Mouse (Mus musculus) v-Abl transformed pro-B cells (cell line): ENCODE results near the gene Ppia.

Experiments
- in situ Hi-C, 2 experiments: fragments of 400-800 bp; cut with MboI; formaldehyde crosslinking; loops; one replicate each; pipeline ENCODE4 v1.15.1; 2025; ENCODE audit not compliant: unreplicated experiment in 2 of 2

Gene Ppia

GRCm38 (mm10) chr11:6430186-6430585 lies 14.9 kb downstream of the Ppia start:
- in situ Hi-C loops = loop anchor here (5.0 to 25.0 kb wide), 3 partner anchors 62 to 335 kb away; no protein-coding TSS in a partner anchor

- in situ Hi-C loops = loop anchor here (10.0 to 25.0 kb wide), 2 partner anchors 151 to 328 kb away; no protein-coding TSS in a partner anchor
Measured at GRCm38 (mm10) chr11:6436442-6436841, 21.2 kb downstream of the Ppia start.

GRCm38 (mm10) chr11:6437667-6438066 lies 22.4 kb downstream of the Ppia start:
- in situ Hi-C loops = loop anchor here (10.0 to 25.0 kb wide), 2 partner anchors 150 to 327 kb away; no protein-coding TSS in a partner anchor

- in situ Hi-C loops = loop anchor here (5.0 to 25.0 kb wide), 2 partner anchors 42 to 147 kb away; no protein-coding TSS in a partner anchor
Measured at GRCm38 (mm10) chr11:6440171-6440570, 24.9 kb downstream of the Ppia start.

- in situ Hi-C loops = loop anchor here (5.0 to 25.0 kb wide), 2 partner anchors 40 to 145 kb away; no protein-coding TSS in a partner anchor
Measured at GRCm38 (mm10) chr11:6442566-6442965, 27.3 kb downstream of the Ppia start.

GRCm38 (mm10) chr11:6443102-6443501 lies 27.9 kb downstream of the Ppia start:
- in situ Hi-C loops = loop anchor here (5.0 to 25.0 kb wide), 2 partner anchors 39 to 144 kb away; no protein-coding TSS in a partner anchor

GRCm38 (mm10) chr11:6443727-6444076 lies 28.5 kb downstream of the Ppia start:
- in situ Hi-C loops = loop anchor here (5.0 to 25.0 kb wide), 2 partner anchors 39 to 144 kb away; no protein-coding TSS in a partner anchor

GRCm38 (mm10) chr11:6444077-6444853 lies 29.0 kb downstream of the Ppia start, which contains the start of gene H2afv:
H2afv (minus strand) TSS chr11:6444443.
- in situ Hi-C loops = loop anchor here (5.0 to 25.0 kb wide), 2 partner anchors 38 to 143 kb away; no protein-coding TSS in a partner anchor

GRCm38 (mm10) chr11:6445441-6445840 lies 30.2 kb downstream of the Ppia start:
- in situ Hi-C loops = loop anchor here in 1 of 2 experiments (25.0 kb wide), 1 partner anchor 142 kb away; no protein-coding TSS in a partner anchor

GRCm38 (mm10) chr11:6445951-6446350 lies 30.7 kb downstream of the Ppia start:
- in situ Hi-C loops = loop anchor here in 1 of 2 experiments (25.0 kb wide), 1 partner anchor 141 kb away; no protein-coding TSS in a partner anchor

- in situ Hi-C loops = loop anchor here in 1 of 2 experiments (25.0 kb wide), 1 partner anchor 140 kb away; no protein-coding TSS in a partner anchor
Measured at GRCm38 (mm10) chr11:6447493-6447892, 32.2 kb downstream of the Ppia start.

- in situ Hi-C loops = loop anchor here in 1 of 2 experiments (25.0 kb wide), 1 partner anchor 139 kb away; no protein-coding TSS in a partner anchor
Measured at GRCm38 (mm10) chr11:6448155-6448554, 32.9 kb downstream of the Ppia start.

- in situ Hi-C loops = no loop called here
Measured at GRCm38 (mm10) chr11:6456083-6456482, 40.8 kb downstream of the Ppia start.

- in situ Hi-C loops = no loop called here
Measured at GRCm38 (mm10) chr11:6463159-6463837, 48.1 kb downstream of the Ppia start.

GRCm38 (mm10) chr11:6465122-6465521 lies 49.9 kb downstream of the Ppia start:
- in situ Hi-C loops = no loop called here

- in situ Hi-C loops = no loop called here
Measured at GRCm38 (mm10) chr11:6468541-6468940, 53.3 kb downstream of the Ppia start.
